Mouse (Mus musculus) thymus, adult 2 months (tissue): ENCODE data around the gene Sema3d.

Experiments
- CTCF ChIP-seq: fragments of 200-500 bp; IDR thresholded peaks from 2 replicates; pipeline ENCODE4 v1.5.1; 2012; ENCODE audit warnings: mild to moderate bottlenecking, control low read depth, low read length, moderate library complexity, borderline replicate concordance; ENCODE audit not compliant: control insufficient read depth, poor library complexity, insufficient read depth; ENCODE audit errors: extremely low read depth
- POLR2A ChIP-seq: fragments of 200-500 bp; IDR thresholded peaks from 2 replicates; pipeline ENCODE4 v1.6.1; 2012; ENCODE audit warnings: mild to moderate bottlenecking, low read length, control low read depth, moderate library complexity; ENCODE audit not compliant: control insufficient read depth, poor library complexity, insufficient read depth; ENCODE audit errors: extremely low read depth

DNA sequence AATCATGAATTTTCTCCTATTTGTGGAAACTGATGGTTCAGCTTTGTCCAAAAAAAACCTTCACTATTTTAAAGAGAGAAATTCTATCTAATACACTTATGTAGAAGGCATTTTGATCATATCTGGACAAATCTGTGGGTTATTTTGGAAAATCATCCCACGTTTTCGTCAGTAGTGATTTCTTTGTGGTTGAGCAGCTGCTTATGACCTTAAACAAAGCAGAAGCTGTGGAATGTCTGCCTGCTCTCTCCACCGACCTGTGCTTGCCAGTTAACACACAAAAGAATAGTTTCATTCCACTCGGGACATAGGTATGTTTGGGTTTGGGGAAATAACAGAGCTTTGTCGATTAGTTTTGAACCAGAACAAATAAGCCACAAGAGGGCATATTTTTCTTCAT is 4.3 kb upstream of the Sema3d start:
- TF ChIP-seq CTCF (no peak), POLR2A (no peak)
